Mouse (Mus musculus): Measurements from ENCODE around the gene Slc2a1.

The Slc2a1 gene

GRCm38 (mm10) chr4:119180133-119180707 lies 71.7 kb downstream of the Slc2a1 start:
- DNase-seq: no peak

- DNase-seq: no peak
These were observed 72.9 kb downstream of the Slc2a1 start for GRCm38 (mm10) chr4:119181456-119181855.

- no peak for DNase-seq
These were observed 75.0 kb downstream of the Slc2a1 start for GRCm38 (mm10) chr4:119183525-119183924.

- DNase-seq: no peak
These were observed 77.3 kb downstream of the Slc2a1 start for GRCm38 (mm10) chr4:119185771-119186170.

Measured in thymus, postnatal 4 days (tissue).